Mouse (Mus musculus): ENCODE measurements around the gene Serpinf1. TPM values are rescaled to one million over a fixed set of nuclear protein-coding genes. Genes with fewer than 3 reads are reported as not detected.

Serpinf1 gene
- polyA plus RNA-seq, 1 experiment from 2014 or later: 29.8 TPM

DNA sequence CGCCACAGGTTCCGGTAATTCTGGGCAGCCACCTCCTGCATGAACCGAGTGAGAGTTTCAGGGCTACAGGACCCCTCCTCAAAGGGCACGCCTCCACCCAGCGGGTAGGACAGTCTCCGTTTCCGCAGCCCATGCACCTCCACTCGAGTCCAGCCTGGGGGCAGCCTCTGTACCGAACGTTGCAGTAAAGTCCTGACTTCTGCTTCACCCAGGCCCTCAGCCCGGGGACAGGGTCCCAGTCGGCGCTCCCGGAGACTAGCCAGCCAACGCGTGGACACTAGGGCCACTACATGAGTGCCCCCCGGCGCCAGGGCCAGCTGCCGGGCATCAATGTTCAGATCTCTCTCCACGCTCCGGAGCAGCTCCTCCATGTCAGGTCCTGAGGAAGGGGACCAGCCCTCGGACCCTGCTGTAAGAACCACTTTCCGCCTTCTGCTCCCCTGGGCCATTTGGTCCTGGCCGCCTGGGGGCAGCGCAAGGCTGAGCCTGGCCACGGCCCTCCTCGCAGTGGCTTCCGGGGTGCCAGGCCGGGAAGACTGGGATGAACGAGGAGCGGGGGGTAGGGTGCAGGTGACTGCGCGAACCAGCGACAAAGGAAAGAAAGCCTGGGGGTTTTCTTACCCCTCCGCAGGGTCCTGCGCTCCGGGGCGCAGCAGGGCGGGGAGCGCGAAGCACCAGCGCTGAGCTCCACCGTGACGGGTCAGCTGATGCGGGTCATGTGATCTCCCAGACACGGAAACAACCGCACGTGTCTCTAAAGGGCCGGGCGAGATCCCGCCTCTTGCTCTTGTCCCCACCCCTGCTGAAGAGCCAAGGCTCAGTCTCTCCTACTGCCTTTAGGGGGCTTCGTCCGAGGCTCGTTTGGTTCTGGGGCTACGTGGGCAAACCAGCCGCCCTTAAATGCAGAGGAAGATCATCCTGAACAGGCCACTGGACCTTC, 31.8 kb upstream of the Serpinf1 start, which contains the start of gene Wdr81:
Gene Wdr81 (minus strand): TSS at position 727 of the 940 bp plus-strand sequence.
- Histone ChIP-seq H3K4me1 (peaks cover 17% of the 10 kb centered on the region), H3K4me3 (peak within 1 kb of the TSS; percentile 69), H3K27me3 (replicated peaks) (no peaks in the 10 kb centered on the region), H3K9me3 (no peaks in the 10 kb centered on the region), H3K4me2 (peak within 1 kb of the TSS; percentile 97), H3K9ac (peak within 1 kb of the TSS; percentile 70), H3K36me3 (replicated peaks) (peaks cover under 1% of the 10 kb centered on the region; the same call in 1 of the 2 replicates), H3K27ac (peak within 1 kb of the TSS; percentile 66)
- ATAC-seq (replicated peaks): peak; percentile 95
- WGBS: 2% methylated on average over 56 of the region's 56 CpGs

DNA sequence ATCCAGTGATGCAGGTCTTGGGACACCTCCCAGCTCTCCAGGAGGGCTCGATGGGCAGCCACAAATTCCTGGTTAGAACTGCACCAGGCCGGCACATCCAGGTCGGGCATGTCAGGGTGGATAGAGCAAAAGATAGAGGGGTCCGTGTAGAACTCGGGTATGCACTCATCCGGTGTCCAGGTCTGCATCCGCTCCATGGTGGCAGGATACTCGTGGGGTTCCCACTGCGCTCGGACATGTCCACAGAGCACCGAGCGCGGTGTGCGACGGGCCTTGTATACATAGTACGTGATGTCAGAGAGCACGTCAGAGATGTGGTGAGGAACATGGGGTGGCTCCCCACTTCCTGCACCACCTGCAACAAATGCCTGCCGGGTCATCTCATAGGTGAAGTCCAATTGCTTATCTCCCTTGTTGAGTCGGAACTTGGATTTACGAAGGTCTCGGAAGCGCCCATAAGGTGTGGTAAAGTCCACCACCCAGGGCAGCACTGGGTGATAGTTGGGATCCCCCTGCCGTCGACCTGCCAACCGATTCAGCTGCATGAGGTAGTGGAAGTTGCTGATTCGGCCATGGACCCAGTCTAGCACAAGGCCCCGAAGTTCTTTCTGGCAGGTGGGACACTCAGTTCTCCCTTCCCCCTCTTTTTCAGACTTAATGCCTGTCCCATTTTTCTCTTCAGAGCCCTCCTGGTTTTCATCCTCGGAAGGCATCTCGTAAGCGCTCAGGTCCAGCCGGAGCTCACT, 30.5 kb upstream of the Serpinf1 start:
- WGBS: 92% methylated on average over 31 of the region's 31 CpGs
- Histone ChIP-seq H3K9me3 (no peaks in the 10 kb centered on the region), H3K4me3 (0 out of 2 replicates have a peak overlapping the region, but pooled peaks have one; percentile 69), H3K4me1 (peaks cover 17% of the 10 kb centered on the region), H3K4me2 (peak overlapping the region; percentile 97; the same call in 1 of the 2 replicates), H3K27me3 (replicated peaks) (no peaks in the 10 kb centered on the region), H3K36me3 (replicated peaks) (peaks cover 13% of the 10 kb centered on the region; the same call in 1 of the 2 replicates), H3K27ac (no peak overlapping the region), H3K9ac (0 out of 2 replicates have a peak overlapping the region, but pooled peaks have one; percentile 70)
- no peak for ATAC-seq (replicated peaks)

DNA sequence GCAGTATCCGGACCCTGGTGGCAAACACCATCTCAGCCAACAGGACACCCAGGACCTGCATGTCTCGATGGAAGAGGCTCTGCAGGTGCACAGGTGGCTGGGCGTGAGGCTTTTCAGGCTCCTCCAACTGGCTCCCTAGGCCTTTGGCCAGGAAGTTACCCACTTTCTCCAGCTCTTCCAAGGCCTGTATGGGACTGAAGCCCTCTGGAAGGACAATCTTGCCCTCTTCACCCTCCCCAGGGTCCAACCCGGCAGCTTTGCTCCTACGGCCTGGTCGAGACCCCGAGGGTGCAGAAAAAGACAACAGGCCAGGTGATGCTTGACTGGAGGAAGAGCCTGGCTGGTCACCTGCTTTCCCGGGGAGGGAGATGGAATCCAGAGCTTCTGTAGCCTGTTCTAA, 29.6 kb upstream of the Serpinf1 start:
- Histone ChIP-seq H3K4me1 (peaks cover 17% of the 10 kb centered on the region), H3K4me2 (no peak overlapping the region), H3K27ac (no peak overlapping the region), H3K9me3 (no peaks in the 10 kb centered on the region), H3K27me3 (replicated peaks) (no peaks in the 10 kb centered on the region), H3K4me3 (no peak overlapping the region), H3K36me3 (replicated peaks) (peaks cover 19% of the 10 kb centered on the region; the same call in 1 of the 2 replicates), H3K9ac (no peak overlapping the region)
- no peak for ATAC-seq (replicated peaks)
- WGBS: 92% methylated on average over 8 of the region's 8 CpGs

DNA sequence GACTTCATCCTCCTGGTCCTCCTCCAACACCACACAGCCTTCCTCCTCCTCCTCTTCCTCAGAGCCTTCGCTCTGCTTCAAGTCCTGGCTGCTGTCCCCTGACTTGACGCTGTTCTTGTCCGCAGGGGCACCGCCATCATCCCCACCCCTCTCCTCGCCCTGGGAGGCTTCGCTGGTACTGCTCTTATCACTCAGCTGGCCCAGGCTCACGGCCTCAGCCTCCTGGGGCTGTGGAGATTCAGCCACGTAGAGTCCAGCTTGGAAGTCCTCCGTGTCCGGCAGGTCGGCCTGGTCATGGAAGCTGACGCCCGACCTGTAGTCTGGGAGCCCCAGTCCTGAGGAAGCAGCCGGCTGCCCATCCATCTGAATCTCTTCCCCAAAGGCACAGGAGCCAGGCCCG, 28.4 kb upstream of the Serpinf1 start:
- Histone ChIP-seq H3K9me3 (no peaks in the 10 kb centered on the region), H3K36me3 (replicated peaks) (peaks cover 19% of the 10 kb centered on the region; the same call in 1 of the 2 replicates), H3K9ac (no peak overlapping the region), H3K4me2 (no peak overlapping the region), H3K4me1 (peaks cover 17% of the 10 kb centered on the region), H3K4me3 (no peak overlapping the region), H3K27me3 (replicated peaks) (no peaks in the 10 kb centered on the region), H3K27ac (no peak overlapping the region)
- WGBS: 88% methylated on average over 15 of the region's 15 CpGs
- ATAC-seq (replicated peaks): no peak

DNA sequence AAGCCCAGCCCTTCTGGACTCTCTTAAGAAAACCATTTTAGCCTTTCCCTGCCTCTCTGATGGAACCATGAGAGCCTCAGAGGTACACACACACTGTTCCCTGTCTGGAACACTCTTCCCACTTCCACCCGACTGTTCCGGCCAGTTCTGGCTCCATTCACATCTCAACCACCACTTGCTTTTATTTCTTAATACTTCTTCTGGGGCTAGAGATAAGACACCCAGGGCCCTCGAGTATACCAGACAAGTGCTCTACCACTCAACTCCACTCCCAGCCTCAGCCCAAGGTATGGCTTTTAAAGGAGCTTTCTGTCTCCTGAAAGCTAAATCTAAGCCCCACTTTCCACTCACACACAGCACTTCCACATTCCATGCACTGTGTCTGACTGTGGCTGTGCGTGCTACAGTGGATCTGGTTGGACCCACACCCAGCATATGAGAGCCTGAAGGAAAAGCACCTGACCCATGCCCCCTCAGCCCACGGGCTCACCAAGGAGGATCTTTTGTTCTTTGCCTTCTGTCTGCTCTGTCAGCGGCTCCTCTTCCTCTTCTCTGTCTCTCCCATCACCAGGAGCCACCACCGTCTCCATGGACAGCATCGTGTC, 27.9 kb upstream of the Serpinf1 start:
- WGBS: 83% methylated on average over 8 of the region's 8 CpGs
- peaks cover 17% of the 10 kb centered on the region for H3K4me1 ChIP-seq
- H3K27ac ChIP-seq: no peak overlapping the region
- H3K27me3 ChIP-seq (replicated peaks): no peaks in the 10 kb centered on the region
- ATAC-seq (replicated peaks): no peak
- peaks cover 22% of the 10 kb centered on the region; the same call in 1 of the 2 replicates for H3K36me3 ChIP-seq (replicated peaks)
- no peak overlapping the region for H3K4me2 ChIP-seq
- no peak overlapping the region for H3K4me3 ChIP-seq
- H3K9me3 ChIP-seq: no peaks in the 10 kb centered on the region
- H3K9ac ChIP-seq: no peak overlapping the region

DNA sequence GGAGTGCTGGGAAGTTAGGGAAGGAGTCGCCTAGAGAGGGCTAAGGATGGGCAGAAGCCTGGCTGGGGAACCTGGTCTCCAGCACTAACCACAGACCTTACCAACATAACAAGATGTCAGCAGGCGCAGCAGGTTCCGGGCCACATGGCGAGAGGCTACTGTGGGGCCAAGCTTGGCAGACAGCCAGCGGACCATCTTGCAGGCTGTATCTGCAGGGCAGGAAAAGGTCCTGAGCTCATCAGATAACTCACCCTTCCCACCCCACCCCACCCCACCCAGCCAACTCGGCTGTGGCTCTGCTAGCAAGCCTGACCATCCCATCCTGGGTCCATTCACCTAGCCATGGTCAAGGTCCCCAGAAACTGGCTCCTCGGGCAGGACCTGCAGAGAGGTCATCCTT, 27.2 kb upstream of the Serpinf1 start:
- H3K9me3 ChIP-seq: no peaks in the 10 kb centered on the region
- peaks cover 24% of the 10 kb centered on the region; the same call in 1 of the 2 replicates for H3K36me3 ChIP-seq (replicated peaks)
- ATAC-seq (replicated peaks): no peak
- no peak overlapping the region for H3K9ac ChIP-seq
- WGBS: 86% methylated on average over 7 of the region's 7 CpGs
- no peak overlapping the region for H3K4me3 ChIP-seq
- no peak overlapping the region for H3K27ac ChIP-seq
- H3K4me1 ChIP-seq: peaks cover 11% of the 10 kb centered on the region
- no peak overlapping the region for H3K4me2 ChIP-seq
- H3K27me3 ChIP-seq (replicated peaks): no peaks in the 10 kb centered on the region

DNA sequence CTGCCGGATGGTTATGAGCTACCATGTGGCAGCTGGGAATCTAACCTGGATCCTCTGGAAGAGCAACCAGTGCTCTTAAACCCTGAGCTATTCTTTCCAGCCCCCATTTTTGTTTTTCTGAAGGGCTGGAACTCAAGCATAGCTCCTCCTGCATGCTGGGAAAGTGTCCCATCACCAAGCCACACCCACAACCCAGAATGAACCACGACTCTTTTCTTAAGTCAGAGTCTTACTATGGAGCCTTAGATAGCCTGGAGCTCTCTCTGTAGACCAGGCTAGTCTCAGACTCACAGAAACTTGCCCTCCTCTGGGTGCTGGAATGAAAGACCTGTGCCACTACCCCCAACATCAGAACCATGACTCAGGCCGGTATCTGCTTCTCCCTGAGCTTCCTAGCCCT, 26.1 kb upstream of the Serpinf1 start:
- Histone ChIP-seq H3K9me3 (no peaks in the 10 kb centered on the region), H3K36me3 (replicated peaks) (peaks cover 24% of the 10 kb centered on the region; the same call in 1 of the 2 replicates), H3K27me3 (replicated peaks) (no peaks in the 10 kb centered on the region), H3K4me3 (no peak overlapping the region), H3K4me1 (peaks cover 5% of the 10 kb centered on the region), H3K9ac (no peak overlapping the region), H3K4me2 (no peak overlapping the region), H3K27ac (no peak overlapping the region)
- no peak for ATAC-seq (replicated peaks)
- WGBS: 90% methylated on average over 3 of the region's 3 CpGs

DNA sequence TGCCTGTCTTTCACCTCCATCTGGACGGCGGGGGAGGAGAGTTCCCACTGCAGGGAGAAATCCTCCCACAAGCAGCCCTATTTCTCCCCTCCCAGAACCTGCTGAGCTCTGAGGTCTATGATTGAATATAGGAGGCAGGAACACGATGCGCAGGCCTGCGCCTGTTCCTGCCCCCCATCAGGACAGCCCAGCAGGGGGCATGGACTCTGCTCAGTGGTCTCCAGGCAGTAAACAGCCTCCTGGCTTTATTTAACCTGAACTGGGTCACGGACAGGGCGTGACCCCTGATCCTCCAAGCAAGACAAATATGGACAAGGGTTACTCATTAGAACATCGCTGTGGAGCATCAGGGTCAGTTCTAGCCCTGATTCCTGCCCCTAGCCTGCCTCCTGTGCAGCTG, 21.2 kb upstream of the Serpinf1 start:
- no peak overlapping the region for H3K9ac ChIP-seq
- no peaks in the 10 kb centered on the region for H3K27me3 ChIP-seq (replicated peaks)
- no peak overlapping the region for H3K27ac ChIP-seq
- ATAC-seq (replicated peaks): no peak
- no peaks in the 10 kb centered on the region for H3K4me1 ChIP-seq
- H3K4me2 ChIP-seq: no peak overlapping the region
- no peaks in the 10 kb centered on the region for H3K9me3 ChIP-seq
- peaks cover 23% of the 10 kb centered on the region; the same call in 1 of the 2 replicates for H3K36me3 ChIP-seq (replicated peaks)
- H3K4me3 ChIP-seq: no peak overlapping the region
- WGBS: 54% methylated on average over 8 of the region's 8 CpGs

DNA sequence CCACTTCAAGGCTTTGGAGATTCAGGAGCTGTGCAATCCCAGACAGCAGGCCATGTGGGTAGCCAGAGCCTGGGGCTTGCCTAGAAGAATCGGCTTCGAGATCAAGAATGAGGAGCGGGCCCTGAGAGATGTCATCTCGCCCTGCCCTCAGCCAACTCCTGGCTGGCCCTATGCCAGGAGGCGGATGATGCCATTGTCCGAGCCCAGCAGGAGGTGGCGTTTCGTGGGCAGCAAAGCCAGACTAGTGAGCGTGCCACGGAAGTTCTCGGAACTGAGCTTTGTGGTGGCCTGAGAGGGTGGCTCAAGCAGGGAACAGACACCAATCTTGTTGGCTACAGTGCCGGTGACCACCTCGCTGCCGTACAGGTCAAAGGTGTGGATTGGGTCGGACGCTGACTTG, 19.1 kb upstream of the Serpinf1 start:
- H3K9ac ChIP-seq: no peak overlapping the region
- H3K36me3 ChIP-seq (replicated peaks): 0 out of 2 replicates have a peak, but pooled peaks cover 9% of the 10 kb centered on the region
- ATAC-seq (replicated peaks): no peak
- no peaks in the 10 kb centered on the region for H3K27me3 ChIP-seq (replicated peaks)
- no peaks in the 10 kb centered on the region for H3K4me1 ChIP-seq
- WGBS: 64% methylated on average over 16 of the region's 16 CpGs
- H3K27ac ChIP-seq: no peak overlapping the region
- no peak overlapping the region for H3K4me2 ChIP-seq
- no peak overlapping the region for H3K4me3 ChIP-seq
- no peaks in the 10 kb centered on the region for H3K9me3 ChIP-seq

DNA sequence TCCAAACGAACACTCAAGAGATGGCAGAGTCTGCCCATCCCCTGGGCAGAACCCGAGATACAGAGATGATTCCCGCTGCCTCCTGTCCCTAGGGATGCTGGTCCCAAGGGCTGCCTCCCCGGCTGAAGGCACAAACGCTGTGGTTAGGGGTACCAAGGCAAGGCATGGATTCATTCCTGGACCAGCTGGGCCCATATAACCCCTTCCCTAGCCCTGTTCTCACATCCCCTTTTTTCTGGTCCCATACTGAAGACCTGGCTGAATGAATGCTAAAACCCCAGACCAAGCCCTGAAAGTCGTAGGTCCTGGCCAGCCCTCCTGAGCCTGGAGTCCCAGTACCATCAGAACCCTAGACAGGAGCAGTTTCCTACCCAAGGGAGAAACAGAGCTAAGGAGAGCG, 18.5 kb upstream of the Serpinf1 start:
- Histone ChIP-seq H3K36me3 (replicated peaks) (0 out of 2 replicates have a peak, but pooled peaks cover 9% of the 10 kb centered on the region), H3K9me3 (no peaks in the 10 kb centered on the region), H3K27ac (no peak overlapping the region), H3K4me3 (no peak overlapping the region), H3K4me2 (no peak overlapping the region), H3K27me3 (replicated peaks) (no peaks in the 10 kb centered on the region), H3K9ac (no peak overlapping the region), H3K4me1 (no peaks in the 10 kb centered on the region)
- ATAC-seq (replicated peaks): no peak
- 87% methylated on average over 7 of the region's 7 CpGs for WGBS

DNA sequence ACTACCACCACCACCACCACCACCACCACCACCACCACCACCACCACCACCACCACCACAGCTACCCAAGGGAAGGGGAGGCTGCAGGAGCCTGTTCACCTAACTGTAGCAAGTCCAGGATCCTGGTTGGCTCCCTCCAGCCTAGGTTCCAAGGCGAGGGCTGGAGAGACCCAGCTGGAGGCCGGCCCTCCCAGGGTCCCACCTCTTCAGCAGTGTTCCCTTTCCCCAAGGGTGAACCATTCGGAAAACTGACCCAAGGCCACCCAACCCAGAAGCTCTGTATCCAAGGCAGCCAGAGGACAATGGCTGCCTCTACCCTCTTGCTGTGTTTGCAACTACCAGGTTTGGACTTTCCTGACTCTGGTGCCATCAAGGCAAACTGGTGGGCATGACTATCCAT, 17.4 kb upstream of the Serpinf1 start:
- Histone ChIP-seq H3K36me3 (replicated peaks) (0 out of 2 replicates have a peak, but pooled peaks cover 5% of the 10 kb centered on the region), H3K27ac (no peak overlapping the region), H3K4me1 (no peaks in the 10 kb centered on the region), H3K27me3 (replicated peaks) (no peaks in the 10 kb centered on the region), H3K4me3 (no peak overlapping the region), H3K9me3 (no peaks in the 10 kb centered on the region), H3K4me2 (no peak overlapping the region), H3K9ac (no peak overlapping the region)
- ATAC-seq (replicated peaks): no peak
- 94% methylated on average over 3 of the region's 3 CpGs for WGBS

DNA sequence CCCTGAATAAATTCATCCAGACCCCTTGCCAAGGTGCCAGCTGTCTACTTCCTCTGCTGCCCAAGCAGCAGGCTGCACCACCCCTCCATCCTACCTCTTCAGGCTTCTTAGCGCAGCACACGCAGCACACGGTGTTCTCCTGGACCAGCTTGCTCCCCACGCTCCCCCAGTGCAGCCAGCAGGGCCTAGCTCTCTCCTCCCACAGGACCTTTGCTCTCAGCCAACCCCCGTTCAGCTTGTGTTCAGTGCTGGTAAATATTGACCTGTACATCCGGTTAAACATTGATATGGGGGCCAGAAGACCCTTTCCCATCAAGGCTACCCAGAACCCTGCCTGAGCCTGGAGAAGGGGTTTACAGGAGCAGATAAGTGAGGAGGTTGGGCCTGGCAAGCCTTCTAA, 16.9 kb upstream of the Serpinf1 start, which contains the start of gene Serpinf2:
Gene Serpinf2 (minus strand): TSS at position 229 of the 400 bp plus-strand sequence.
- Histone ChIP-seq H3K36me3 (replicated peaks) (0 out of 2 replicates have a peak, but pooled peaks cover 5% of the 10 kb centered on the region), H3K4me3 (no peak within 1 kb of the TSS), H3K4me1 (no peaks in the 10 kb centered on the region), H3K27ac (no peak within 1 kb of the TSS), H3K9ac (no peak within 1 kb of the TSS), H3K9me3 (no peaks in the 10 kb centered on the region), H3K4me2 (no peak within 1 kb of the TSS), H3K27me3 (replicated peaks) (no peaks in the 10 kb centered on the region)
- ATAC-seq (replicated peaks): no peak
- WGBS: 88% methylated on average over 6 of the region's 6 CpGs
